Mouse (Mus musculus) neural tube, embryonic 14.5 days (tissue): Measurements from ENCODE around the gene Rnf150. TPM values are rescaled to one million over a fixed set of nuclear protein-coding genes. Genes with fewer than 3 reads are reported as not detected.

Source experiments
- ATAC-seq: fragments of 200-750 bp; cut with Nextera tagmentation; 2 replicates; pipeline ENCODE4 v1.8.0; 2017; ENCODE audit warnings: low read depth, mild to moderate bottlenecking, moderate TSS enrichment, moderate library complexity
- H3K27ac ChIP-seq: fragments of 300-500 bp; sonication (generic); 2 replicates; pipeline ENCODE4 v1.5.1; 2014; ENCODE audit warnings: low read depth, mild to moderate bottlenecking, control low read depth, low read length, moderate library complexity, mixed read lengths
- H3K27me3 ChIP-seq: fragments of 300-500 bp; sonication (generic); 2 replicates; pipeline ENCODE4 v1.6.1; 2014; ENCODE audit warnings: low read length; ENCODE audit not compliant: control insufficient read depth, insufficient read depth
- H3K36me3 ChIP-seq: fragments of 300-500 bp; sonication (generic); 2 replicates; pipeline ENCODE4 v1.6.1; 2014; ENCODE audit warnings: low read length, mixed read lengths; ENCODE audit not compliant: control insufficient read depth, insufficient read depth
- H3K4me1 ChIP-seq: fragments of 300-500 bp; sonication (generic); 2 replicates; pipeline ENCODE4 v1.6.1; 2014; ENCODE audit warnings: low read length; ENCODE audit not compliant: control insufficient read depth, insufficient read depth
- H3K4me2 ChIP-seq: fragments of 300-500 bp; sonication (generic); 2 replicates; pipeline ENCODE4 v1.6.1; 2014; ENCODE audit warnings: mild to moderate bottlenecking, low read depth, low read length, control low read depth
- H3K4me3 ChIP-seq: fragments of 300-500 bp; sonication (generic); 2 replicates; pipeline ENCODE4 v1.5.1; 2014; ENCODE audit warnings: low read depth, low read length, control low read depth, mixed read lengths
- H3K9ac ChIP-seq: fragments of 300-500 bp; sonication (generic); replicated peaks from 2 replicates; pipeline ENCODE4 v1.6.1; 2014; ENCODE audit warnings: low read depth, mild to moderate bottlenecking, control low read depth, low read length, mixed read lengths
- H3K9me3 ChIP-seq: fragments of 300-500 bp; sonication (generic); 2 replicates; pipeline ENCODE4 v1.6.1; 2016; ENCODE audit warnings: low read length; ENCODE audit not compliant: control insufficient read depth
- WGBS: fragments of 180-500 bp; shearing (Covaris S2); extraction: QIAGEN DNeasy Blood & Tissue Kit; methylation state at CpG from one replicate; pipeline ENCODE4 v1.1.7; 2014; 5-methylcytosine and 5-hydroxymethylcytosine counted together
- polyA plus RNA-seq: library from polyadenylated mRNA; unstranded; fragments of >200 nt; fragmentation: Nextera tagmentation; extraction: Ambion mirVana; gene quantifications from 2 replicates; pipeline ENCODE4 v1.2.1, GENCODE M21; 2014

Rnf150 gene
- polyA plus RNA-seq, 1 experiment from 2014 or later = 3.8 TPM

GRCm38 (mm10) chr8:82945867-82946266, 82.7 kb downstream of the Rnf150 start:
- Histone ChIP-seq H3K27me3 (no peaks in the 10 kb centered on the region), H3K4me3 (no peak overlapping the region), H3K9ac (no peak overlapping the region), H3K27ac (no peak overlapping the region), H3K4me1 (peaks cover 5% of the 10 kb centered on the region; the same call in 1 of the 2 replicates), H3K4me2 (no peak overlapping the region), H3K9me3 (no peaks in the 10 kb centered on the region), H3K36me3 (no peaks in the 10 kb centered on the region)
- ATAC-seq = no peak
- WGBS = 88% methylated on average over 3 of the region's 3 CpGs

- H3K27ac ChIP-seq = no peak overlapping the region
- no peak overlapping the region for H3K4me2 ChIP-seq
- H3K9ac ChIP-seq = no peak overlapping the region
- H3K36me3 ChIP-seq = no peaks in the 10 kb centered on the region
- no peak for ATAC-seq
- peaks cover 5% of the 10 kb centered on the region; the same call in 1 of the 2 replicates for H3K4me1 ChIP-seq
- WGBS = 71% methylated on average over 1 of the region's 1 CpGs
- no peaks in the 10 kb centered on the region for H3K9me3 ChIP-seq
- no peak overlapping the region for H3K4me3 ChIP-seq
- no peaks in the 10 kb centered on the region for H3K27me3 ChIP-seq
These were observed 83.5 kb downstream of the Rnf150 start for GRCm38 (mm10) chr8:82946658-82947057.

GRCm38 (mm10) chr8:82955162-82955754, 92.1 kb downstream of the Rnf150 start:
- H3K27ac ChIP-seq = no peak overlapping the region
- no peak for ATAC-seq
- WGBS = 45% methylated on average over 7 of the region's 7 CpGs

GRCm38 (mm10) chr8:82959491-82959890, 96.3 kb downstream of the Rnf150 start:
- no peak overlapping the region for H3K27ac ChIP-seq
- H3K9me3 ChIP-seq = no peaks in the 10 kb centered on the region
- H3K4me3 ChIP-seq = no peak overlapping the region
- H3K9ac ChIP-seq = no peak overlapping the region
- H3K36me3 ChIP-seq = no peaks in the 10 kb centered on the region
- no peak overlapping the region for H3K4me2 ChIP-seq
- H3K27me3 ChIP-seq = no peaks in the 10 kb centered on the region
- no peaks in the 10 kb centered on the region for H3K4me1 ChIP-seq
- no peak for ATAC-seq
- 84% methylated on average over 3 of the region's 3 CpGs for WGBS

More at GRCm38 (mm10) chr8:82955162-82955754, 92.1 kb downstream of the Rnf150 start:
- H3K4me1 ChIP-seq = no peaks in the 10 kb centered on the region
- H3K36me3 ChIP-seq = no peaks in the 10 kb centered on the region
- H3K4me3 ChIP-seq = no peak overlapping the region
- no peaks in the 10 kb centered on the region for H3K9me3 ChIP-seq
- H3K27me3 ChIP-seq = no peaks in the 10 kb centered on the region
- H3K9ac ChIP-seq = no peak overlapping the region
- H3K4me2 ChIP-seq = no peak overlapping the region

- no peak overlapping the region for H3K9ac ChIP-seq
- ATAC-seq = no peak
These were observed 96.9 kb downstream of the Rnf150 start for GRCm38 (mm10) chr8:82959980-82960610.

GRCm38 (mm10) chr8:82964537-82964936, 101.4 kb downstream of the Rnf150 start:
- H3K4me2 ChIP-seq = no peak overlapping the region
- ATAC-seq = no peak
- no peaks in the 10 kb centered on the region for H3K4me1 ChIP-seq
- 79% methylated on average over 2 of the region's 2 CpGs for WGBS
- no peaks in the 10 kb centered on the region for H3K9me3 ChIP-seq
- no peaks in the 10 kb centered on the region for H3K27me3 ChIP-seq
- H3K27ac ChIP-seq = no peak overlapping the region
- H3K9ac ChIP-seq = no peak overlapping the region
- H3K36me3 ChIP-seq = no peaks in the 10 kb centered on the region
- no peak overlapping the region for H3K4me3 ChIP-seq

More at GRCm38 (mm10) chr8:82959980-82960610, 96.9 kb downstream of the Rnf150 start:
- Histone ChIP-seq H3K4me2 (no peak overlapping the region), H3K27me3 (no peaks in the 10 kb centered on the region), H3K27ac (no peak overlapping the region), H3K36me3 (no peaks in the 10 kb centered on the region), H3K9me3 (no peaks in the 10 kb centered on the region), H3K4me1 (no peaks in the 10 kb centered on the region), H3K4me3 (no peak overlapping the region)
- 96% methylated on average over 2 of the region's 2 CpGs for WGBS

- no peak overlapping the region for H3K27ac ChIP-seq
- H3K9me3 ChIP-seq = no peaks in the 10 kb centered on the region
- no peaks in the 10 kb centered on the region for H3K27me3 ChIP-seq
- H3K4me2 ChIP-seq = no peak overlapping the region
- H3K4me3 ChIP-seq = no peak overlapping the region
- H3K4me1 ChIP-seq = peaks cover under 1% of the 10 kb centered on the region; the same call in 1 of the 2 replicates
- no peak for ATAC-seq
- H3K9ac ChIP-seq = no peak overlapping the region
- no peaks in the 10 kb centered on the region for H3K36me3 ChIP-seq
- WGBS = 70% methylated on average over 8 of the region's 8 CpGs
These were observed 104.9 kb downstream of the Rnf150 start for GRCm38 (mm10) chr8:82967879-82968678.

- Histone ChIP-seq H3K9me3 (no peaks in the 10 kb centered on the region), H3K4me2 (no peak overlapping the region), H3K27me3 (no peaks in the 10 kb centered on the region), H3K36me3 (no peaks in the 10 kb centered on the region), H3K9ac (no peak overlapping the region), H3K4me1 (peaks cover 5% of the 10 kb centered on the region; the same call in 1 of the 2 replicates), H3K4me3 (no peak overlapping the region), H3K27ac (no peak overlapping the region)
- 25% methylated on average over 3 of the region's 3 CpGs for WGBS
- peak; percentile 46; the same call in 1 of the 2 replicates for ATAC-seq
These were observed 106.8 kb downstream of the Rnf150 start for GRCm38 (mm10) chr8:82969967-82970366.

GRCm38 (mm10) chr8:82972812-82973211, 109.7 kb downstream of the Rnf150 start:
- H3K4me1 ChIP-seq = peaks cover 5% of the 10 kb centered on the region; the same call in 1 of the 2 replicates
- 61% methylated on average over 3 of the region's 3 CpGs for WGBS
- H3K9ac ChIP-seq = no peak overlapping the region
- H3K27ac ChIP-seq = no peak overlapping the region
- no peak overlapping the region for H3K4me3 ChIP-seq
- H3K9me3 ChIP-seq = no peaks in the 10 kb centered on the region
- H3K27me3 ChIP-seq = no peaks in the 10 kb centered on the region
- no peaks in the 10 kb centered on the region for H3K36me3 ChIP-seq
- H3K4me2 ChIP-seq = no peak overlapping the region
- ATAC-seq = no peak
